Mouse (Mus musculus) adrenal gland, postnatal 36 days (tissue): ENCODE results near the gene Ablim1. TPM values are rescaled to one million over a fixed set of nuclear protein-coding genes. Genes with fewer than 3 reads are reported as not detected.

Source experiments
- DNase-seq, 2 experiments: peaks; one replicate each; pipeline ENCODE4 v3.0.0; 2021; ENCODE audit warnings: mixed read lengths in 1 of 2
- long read RNA-seq, 2 experiments: library from polyadenylated mRNA; stranded (forward); transcript quantifications; one replicate each; pipeline ENCODE4 v2.0.0; 2021; ENCODE audit warnings: borderline sequencing depth in 2 of 2
- total RNA-seq, 2 experiments: library from RNA; stranded (reverse); gene quantifications; 2 replicates each; pipeline ENCODE4 v1.2.3; 2021

Ablim1 gene
- 10 to 100 TPM; 34.0 to 37.0 TPM for total RNA-seq
- long read RNA-seq, experiment 1, partial matches to known transcripts = 0 of 5 reads
- long read RNA-seq, experiment 1, other reads (novel, unspliced or antisense) = 5 of 5 reads
- long read RNA-seq, experiment 2, partial matches to known transcripts = 0 of 1 reads
- long read RNA-seq, experiment 2, other reads (novel, unspliced or antisense) = 1 of 1 reads

- DNase-seq = peak; percentile 64 to 75
Measured at GRCm38 (mm10) chr19:57314346-57315012, at the start of gene Ablim1. TSS of gene Ablim1 (minus strand) at chr19:57314919.

- no peak for DNase-seq
Measured at GRCm38 (mm10) chr19:57363538-57363937, 48.8 kb upstream of the Ablim1 start.

- DNase-seq = no peak
Measured at GRCm38 (mm10) chr19:57363076-57363475, 48.4 kb upstream of the Ablim1 start.

- DNase-seq = peak in 1 of 2 experiments; percentile 36
Measured at GRCm38 (mm10) chr19:57362586-57362985, 47.9 kb upstream of the Ablim1 start.

- DNase-seq = no peak
Measured at GRCm38 (mm10) chr19:57361939-57362307, 47.2 kb upstream of the Ablim1 start.

- DNase-seq = peak; percentile 60 to 74
Measured at GRCm38 (mm10) chr19:57361131-57361938, 46.6 kb upstream of the Ablim1 start.

- DNase-seq = peak; percentile 96 to 97
Measured at GRCm38 (mm10) chr19:57360341-57361130, 45.8 kb upstream of the Ablim1 start, which contains the start of gene Fam160b1. TSS of gene Fam160b1 (plus strand) at chr19:57360680.

GRCm38 (mm10) chr19:57359701-57360326, 45.1 kb upstream of the Ablim1 start:
- peak in 1 of 2 experiments; percentile 32 for DNase-seq

GRCm38 (mm10) chr19:57358836-57359598, 44.3 kb upstream of the Ablim1 start:
- DNase-seq = no peak

GRCm38 (mm10) chr19:57358322-57358721, 43.6 kb upstream of the Ablim1 start:
- peak; percentile 59 to 84 for DNase-seq

GRCm38 (mm10) chr19:57357811-57358210, 43.1 kb upstream of the Ablim1 start:
- DNase-seq = no peak

GRCm38 (mm10) chr19:57357244-57357643, 42.5 kb upstream of the Ablim1 start:
- DNase-seq = no peak

- no peak for DNase-seq
Measured at GRCm38 (mm10) chr19:57356273-57356672, 41.6 kb upstream of the Ablim1 start.

- DNase-seq = no peak
Measured at GRCm38 (mm10) chr19:57355451-57356251, 40.9 kb upstream of the Ablim1 start.

GRCm38 (mm10) chr19:57354715-57355114, 40.0 kb upstream of the Ablim1 start:
- no peak for DNase-seq

GRCm38 (mm10) chr19:57354050-57354449, 39.3 kb upstream of the Ablim1 start:
- no peak for DNase-seq

GRCm38 (mm10) chr19:57353228-57353627, 38.5 kb upstream of the Ablim1 start:
- DNase-seq = no peak

- DNase-seq = no peak
Measured at GRCm38 (mm10) chr19:57352337-57352935, 37.7 kb upstream of the Ablim1 start.

- DNase-seq = no peak
Measured at GRCm38 (mm10) chr19:57349096-57349495, 34.4 kb upstream of the Ablim1 start.

- DNase-seq = no peak
Measured at GRCm38 (mm10) chr19:57344678-57345077, 30.0 kb upstream of the Ablim1 start.
